Mouse (Mus musculus) heart, postnatal 0 days (tissue): ENCODE measurements around the gene Strip1.

Experiments used
- CTCF ChIP-seq: IDR thresholded peaks from 2 replicates; pipeline ENCODE4 v1.5.1; 2016; ENCODE audit warnings: antibody characterized with exemption, control low read depth, low read depth
- EP300 ChIP-seq: IDR thresholded peaks from 2 replicates; pipeline ENCODE4 v1.6.1; 2016; ENCODE audit warnings: antibody characterized with exemption, low read depth

GRCm38 (mm10) chr3:107582875-107583767 is 48.4 kb downstream of the Strip1 start:
- TF ChIP-seq CTCF = no peak
- no peak for TF ChIP-seq EP300
